Mouse (Mus musculus): ENCODE results near the gene Olfr1392.

DNA sequence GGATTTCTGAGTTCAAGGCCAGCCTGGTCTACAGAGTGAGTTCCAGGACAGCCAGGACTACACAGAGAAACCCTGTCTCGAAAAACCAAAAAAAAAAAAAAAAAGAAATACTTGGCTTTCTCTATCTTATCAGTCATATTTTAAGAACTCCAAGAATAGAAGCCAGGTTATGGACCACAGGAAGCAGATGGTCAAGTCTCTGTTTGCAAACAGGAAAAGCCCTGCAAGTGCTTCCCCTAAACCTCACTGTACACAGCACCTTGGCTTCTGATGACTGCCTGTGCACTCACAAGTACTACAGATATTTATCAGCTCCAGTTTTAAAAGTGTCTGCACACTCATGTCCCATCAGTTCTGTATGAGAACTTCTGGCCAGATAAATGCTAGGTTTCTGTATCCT lies 43.6 kb upstream of the Olfr1392 start:
- TF ChIP-seq CTCF (IDR thresholded peaks at IDR 0.05; ENCODE audit: low read depth, low read length) (no peak), POLR2A (IDR thresholded peaks at IDR 0.05; ENCODE audit: extremely low read depth, insufficient read depth, low read length) (no peak)
